Mouse (Mus musculus) lung, postnatal 0 days (tissue): ENCODE results near the gene Pip5k1a. TPM values are rescaled to one million over a fixed set of nuclear protein-coding genes. Genes with fewer than 3 reads are reported as not detected.
A peak's percentile ranks its signal among the peaks of the same experiment; 100 is the strongest.

Source experiments
- ATAC-seq: fragments of 200-750 bp; cut with Nextera tagmentation; 2 replicates; pipeline ENCODE4 v1.8.0; 2017; ENCODE audit warnings: moderate library complexity
- DNase-seq: peaks from one replicate; pipeline ENCODE4 v3.0.0-alpha.2; 2016; ENCODE audit warnings: low spot score
- H3K27ac ChIP-seq: fragments of 300-500 bp; sonication (generic); 2 replicates; pipeline ENCODE4 v1.5.1; 2014; ENCODE audit warnings: antibody characterized with exemption, mild to moderate bottlenecking, low read length, mixed read lengths
- H3K27me3 ChIP-seq: fragments of 300-500 bp; sonication (generic); replicated peaks from 2 replicates; pipeline ENCODE4 v1.6.1; 2014; ENCODE audit warnings: low read length, mixed read lengths; ENCODE audit not compliant: insufficient read depth
- H3K36me3 ChIP-seq: fragments of 300-500 bp; sonication (generic); 2 replicates; pipeline ENCODE4 v1.6.1; 2014; ENCODE audit warnings: low read length, mixed read lengths; ENCODE audit not compliant: insufficient read depth
- H3K4me1 ChIP-seq: fragments of 300-500 bp; sonication (generic); 2 replicates; pipeline ENCODE4 v1.6.1; 2014; ENCODE audit warnings: antibody characterized with exemption, low read depth, low read length, mixed read lengths; ENCODE audit not compliant: insufficient read depth
- H3K4me2 ChIP-seq: fragments of 300-500 bp; sonication (generic); replicated peaks from 2 replicates; pipeline ENCODE4 v1.6.1; 2014; ENCODE audit warnings: low read depth, mild to moderate bottlenecking, low read length, moderate library complexity, mixed read lengths
- H3K4me3 ChIP-seq: fragments of 300-500 bp; sonication (generic); 2 replicates; pipeline ENCODE4 v1.5.1; 2014; ENCODE audit warnings: low read depth, low read length
- H3K9ac ChIP-seq: fragments of 300-500 bp; sonication (generic); replicated peaks from 2 replicates; pipeline ENCODE4 v1.6.1; 2014; ENCODE audit warnings: low read depth, mild to moderate bottlenecking
- H3K9me3 ChIP-seq: fragments of 300-500 bp; sonication (generic); 2 replicates; pipeline ENCODE4 v1.6.1; 2016; ENCODE audit warnings: low read length, mixed read lengths
- CTCF ChIP-seq: IDR thresholded peaks from 2 replicates; pipeline ENCODE4 v1.5.1; 2016; ENCODE audit warnings: antibody characterized with exemption, mild to moderate bottlenecking
- EP300 ChIP-seq: IDR thresholded peaks from 2 replicates; pipeline ENCODE4 v1.6.1; 2016; ENCODE audit warnings: antibody characterized with exemption, mild to moderate bottlenecking, control low read depth
- WGBS: fragments of 180-500 bp; shearing (Covaris S2); extraction: QIAGEN DNeasy Blood & Tissue Kit; methylation state at CpG from one replicate; pipeline ENCODE4 v1.1.7; 2014; 5-methylcytosine and 5-hydroxymethylcytosine counted together
- polyA plus RNA-seq: library from polyadenylated mRNA; unstranded; fragments of >200 nt; fragmentation: Nextera tagmentation; extraction: Ambion mirVana; gene quantifications from 2 replicates; pipeline ENCODE4 v1.2.1, GENCODE M21; 2015

The Pip5k1a gene
- polyA plus RNA-seq, 1 experiment from 2014 or later, result 18.1 TPM

GRCm38 (mm10) chr3:95066095-95066494 is 40.6 kb downstream of the Pip5k1a start:
- Histone ChIP-seq H3K9me3 (no peaks in the 10 kb centered on the region), H3K9ac (no peak overlapping the region), H3K4me1 (no peaks in the 10 kb centered on the region), H3K36me3 (peaks cover 64% of the 10 kb centered on the region), H3K27ac (no peak overlapping the region), H3K27me3 (no peaks in the 10 kb centered on the region), H3K4me2 (no peak overlapping the region), H3K4me3 (no peak overlapping the region)
- 86% methylated on average over 6 of the region's 6 CpGs for WGBS
- no peak for TF ChIP-seq CTCF
- TF ChIP-seq EP300, result no peak
- DNase-seq (no peak), ATAC-seq (no peak)

GRCm38 (mm10) chr3:95065553-95065952 is 41.2 kb downstream of the Pip5k1a start:
- H3K27me3 ChIP-seq, result no peaks in the 10 kb centered on the region

DNA sequence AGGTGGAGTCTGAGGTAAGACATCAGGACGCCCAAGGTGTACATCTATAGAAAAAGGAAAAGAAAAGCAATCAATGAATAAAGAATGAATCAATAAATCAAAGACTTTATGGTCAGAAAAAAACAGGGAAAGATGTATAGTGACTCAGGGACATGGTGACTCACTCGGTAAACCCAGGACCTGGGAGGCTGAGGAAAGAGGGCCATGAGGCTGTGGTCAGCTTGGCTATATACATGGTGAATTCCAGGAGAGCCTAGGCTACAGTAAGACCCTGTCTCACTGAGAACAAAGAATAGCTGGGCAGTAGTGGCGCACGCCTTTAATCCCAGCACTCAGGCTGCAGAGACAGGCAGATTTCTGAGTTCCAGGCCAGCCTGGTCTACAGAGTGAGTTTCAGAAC is 43.0 kb downstream of the Pip5k1a start:
- DNase-seq, result no peak
- 92% methylated on average over 4 of the region's 4 CpGs for WGBS
- Histone ChIP-seq H3K27ac (no peak overlapping the region), H3K27me3 (no peaks in the 10 kb centered on the region), H3K4me1 (no peaks in the 10 kb centered on the region), H3K4me3 (no peak overlapping the region), H3K9me3 (no peaks in the 10 kb centered on the region), H3K36me3 (peaks cover 62% of the 10 kb centered on the region), H3K4me2 (no peak overlapping the region), H3K9ac (no peak overlapping the region)
- ATAC-seq, result no peak
- no peak for TF ChIP-seq EP300
- TF ChIP-seq CTCF, result no peak

More at GRCm38 (mm10) chr3:95065553-95065952, 41.2 kb downstream of the Pip5k1a start:
- no peak for TF ChIP-seq CTCF
- TF ChIP-seq EP300, result no peak
- H3K4me3 ChIP-seq, result no peak overlapping the region
- ATAC-seq (no peak), DNase-seq (no peak)
- H3K9ac ChIP-seq, result no peak overlapping the region
- 97% methylated on average over 1 of the region's 1 CpGs for whole genome bisulfite sequencing
- peaks cover 64% of the 10 kb centered on the region for H3K36me3 ChIP-seq
- no peak overlapping the region for H3K27ac ChIP-seq
- H3K9me3 ChIP-seq, result no peaks in the 10 kb centered on the region
- no peak overlapping the region for H3K4me2 ChIP-seq
- no peaks in the 10 kb centered on the region for H3K4me1 ChIP-seq

DNA sequence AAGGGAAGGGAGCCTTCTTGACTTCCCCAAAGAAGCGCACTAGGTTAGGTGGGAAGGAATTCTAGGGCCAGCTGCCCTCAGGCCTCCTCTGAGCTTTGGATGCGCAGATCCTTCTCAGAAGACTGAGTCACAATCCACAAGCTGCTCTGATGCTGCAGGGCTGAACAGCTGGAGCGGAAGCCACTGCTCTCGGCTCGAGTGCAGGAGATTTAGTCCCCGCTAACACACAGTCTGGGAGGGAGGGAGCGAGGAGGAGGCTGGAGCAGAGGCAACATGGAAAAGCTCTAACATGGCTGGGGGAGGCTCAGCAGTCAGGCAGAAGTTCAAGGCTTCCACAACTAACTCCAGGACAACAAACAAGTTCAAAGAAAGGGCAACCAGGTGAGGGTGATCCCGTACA is 48.7 kb downstream of the Pip5k1a start:
- DNase-seq, result no peak
- H3K9me3 ChIP-seq, result no peaks in the 10 kb centered on the region
- no peak overlapping the region for H3K4me3 ChIP-seq
- TF ChIP-seq EP300, result no peak
- no peak for TF ChIP-seq CTCF
- H3K4me1 ChIP-seq, result no peaks in the 10 kb centered on the region
- no peak overlapping the region for H3K9ac ChIP-seq
- no peak for ATAC-seq
- no peak overlapping the region for H3K4me2 ChIP-seq
- WGBS, result 84% methylated on average over 8 of the region's 8 CpGs
- H3K27me3 ChIP-seq, result no peaks in the 10 kb centered on the region
- no peak overlapping the region for H3K27ac ChIP-seq
- peaks cover 25% of the 10 kb centered on the region for H3K36me3 ChIP-seq

DNA sequence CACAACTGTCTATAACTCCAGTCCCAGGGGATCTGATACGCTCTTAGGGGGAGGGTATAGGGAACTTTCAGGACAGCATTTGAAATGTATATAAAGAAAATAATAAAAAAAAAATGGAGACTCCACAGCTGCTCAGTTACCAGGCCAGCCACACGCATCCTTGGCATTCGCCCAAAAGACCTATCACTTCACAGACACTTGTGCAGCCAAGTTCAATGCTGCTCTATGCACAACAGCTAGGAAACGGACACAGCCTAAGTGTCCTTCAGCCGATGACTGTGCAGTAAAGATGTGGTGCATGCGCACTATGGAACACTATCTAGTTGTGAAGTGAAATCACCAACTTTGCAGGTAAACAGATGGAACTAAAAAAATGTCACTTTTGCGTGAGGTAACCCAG is 50.5 kb downstream of the Pip5k1a start:
- no peak overlapping the region for H3K9ac ChIP-seq
- ATAC-seq (peak; percentile 27; the same call in 1 of the 2 replicates), DNase-seq (peak; percentile 37)
- no peak overlapping the region for H3K27ac ChIP-seq
- 60% methylated on average over 7 of the region's 7 CpGs for WGBS
- no peak for TF ChIP-seq EP300
- TF ChIP-seq CTCF, result no peak
- H3K4me1 ChIP-seq, result no peaks in the 10 kb centered on the region
- no peaks in the 10 kb centered on the region for H3K27me3 ChIP-seq
- no peaks in the 10 kb centered on the region for H3K9me3 ChIP-seq
- no peak overlapping the region for H3K4me2 ChIP-seq
- peaks cover 16% of the 10 kb centered on the region; the same call in 1 of the 2 replicates for H3K36me3 ChIP-seq
- no peak overlapping the region for H3K4me3 ChIP-seq

DNA sequence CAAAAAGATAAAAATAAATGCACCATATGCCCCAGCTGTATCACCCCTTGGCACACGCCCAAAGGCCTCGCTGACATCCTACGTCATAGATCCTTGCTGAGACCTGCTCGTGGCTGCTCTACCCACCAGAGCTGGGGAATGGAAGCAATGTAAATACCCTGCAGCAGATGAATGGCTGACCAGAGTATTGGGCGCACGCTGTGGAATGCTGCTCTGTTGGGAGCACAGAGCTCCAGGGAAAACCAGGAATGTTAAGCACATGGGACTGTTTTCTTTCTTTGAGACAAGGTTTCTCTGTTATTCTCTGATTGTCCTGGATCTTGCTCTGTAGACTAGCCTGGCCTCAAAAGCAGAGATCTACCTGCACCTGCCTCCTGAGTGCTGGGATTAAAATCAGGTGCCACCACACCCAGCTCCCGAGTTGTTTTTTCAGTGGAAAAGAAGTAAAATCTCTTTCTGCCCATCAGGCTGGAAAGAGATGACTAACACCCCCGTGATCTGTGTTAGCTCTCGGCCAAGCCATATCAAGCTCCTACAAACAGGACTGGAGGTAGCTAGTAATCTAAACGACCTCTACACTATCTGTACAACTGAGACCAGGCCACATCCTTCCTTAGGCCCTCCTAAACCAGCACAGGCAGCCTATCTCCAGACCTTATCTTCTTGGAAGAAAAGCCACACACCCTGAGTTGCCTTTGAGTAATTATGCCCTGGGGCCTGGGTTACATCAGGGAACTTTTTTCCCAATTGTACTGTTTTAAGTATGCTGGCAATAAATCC is 52.1 kb downstream of the Pip5k1a start:
- Histone ChIP-seq H3K9ac (no peak overlapping the region), H3K9me3 (no peaks in the 10 kb centered on the region), H3K27me3 (no peaks in the 10 kb centered on the region), H3K27ac (peak overlapping the region; percentile 32; the same call in 1 of the 2 replicates), H3K4me3 (no peak overlapping the region), H3K4me1 (no peaks in the 10 kb centered on the region), H3K36me3 (peaks cover under 1% of the 10 kb centered on the region; the same call in 1 of the 2 replicates), H3K4me2 (no peak overlapping the region)
- DNase-seq (peak; percentile 24), ATAC-seq (peak; percentile 77)
- TF ChIP-seq CTCF (no peak), EP300 (no peak)
- 26% methylated on average over 10 of the region's 10 CpGs for WGBS
